In the genomic region with DNA sequence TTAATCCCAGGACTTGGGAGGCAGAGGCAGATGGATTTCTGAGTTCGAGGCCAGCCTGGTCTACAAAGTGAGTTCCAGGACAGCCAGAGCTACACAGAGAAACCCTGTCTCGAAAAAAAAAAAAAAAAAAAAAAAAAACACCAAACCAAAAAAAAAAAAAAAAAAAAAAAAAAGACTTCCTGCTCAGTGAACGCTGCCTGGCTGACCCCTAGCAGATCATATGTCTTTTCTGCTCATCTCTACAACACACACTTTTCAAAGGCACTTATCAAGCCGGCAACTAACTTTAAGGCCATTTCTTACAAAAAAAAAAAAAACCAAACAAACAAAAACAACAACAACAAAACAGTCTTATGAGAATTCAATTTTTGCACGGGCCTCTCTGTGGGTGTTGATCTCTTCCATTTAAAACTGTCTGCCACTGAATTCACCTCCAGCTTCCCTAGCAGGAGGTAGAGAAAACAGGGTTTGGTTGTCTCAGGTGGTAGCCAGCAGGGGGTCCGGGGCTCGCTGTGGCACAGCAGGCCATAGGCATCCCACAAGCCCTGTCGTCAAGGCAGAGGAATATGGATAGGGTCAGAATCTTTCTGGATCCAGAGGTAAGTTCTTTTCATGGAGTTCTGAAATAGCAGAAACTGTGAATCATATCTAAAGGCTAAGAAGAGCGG, we compare ENCODE assay signal across 8 mouse cellular contexts. TPM values are rescaled to one million over a fixed set of nuclear protein-coding genes. Genes with fewer than 3 reads are reported as not detected.
DNase-seq lines count a peak whose midpoint lies in the region; ATAC-seq lines count a peak whose summit lies in the region.

No protein-coding gene starts in this region.

- intact Hi-C loops in heart, postnatal 25 days (cut with DNase I): no loop called here
- intact Hi-C loops in gastrocnemius, postnatal 14 days (cut with DNase I; ENCODE audit: low total_unique reads): no loop called here

- no peak overlapping the region for H3K9ac ChIP-seq in heart, embryonic 11.5 days (ENCODE audit: low read depth, low read length)
- H3K9ac ChIP-seq in hindbrain, embryonic 14.5 days: peak overlapping the region; percentile 98
- peak overlapping the region; percentile 100; the same call in 1 of the 2 replicates for H3K9ac ChIP-seq in midbrain, embryonic 16.5 days (ENCODE audit: low read depth, low read length)

- 0 out of 2 replicates have a peak, but pooled peaks cover 3% of the 10 kb centered on the region for H3K4me1 ChIP-seq in heart, embryonic 11.5 days (ENCODE audit: control insufficient read depth, insufficient read depth, low read length)
- H3K4me1 ChIP-seq in hindbrain, embryonic 14.5 days (replicated peaks; ENCODE audit: control insufficient read depth, insufficient read depth, low read length): peaks cover 27% of the 10 kb centered on the region
- H3K4me1 ChIP-seq in midbrain, embryonic 16.5 days (ENCODE audit: control insufficient read depth, insufficient read depth, low read length): peaks cover 25% of the 10 kb centered on the region

- no peaks in the 10 kb centered on the region for H3K9me3 ChIP-seq in heart, embryonic 11.5 days (replicated peaks; ENCODE audit: control insufficient read depth, low read length)
- H3K9me3 ChIP-seq in hindbrain, embryonic 14.5 days (ENCODE audit: control insufficient read depth, low read length): no peaks in the 10 kb centered on the region
- no peaks in the 10 kb centered on the region for H3K9me3 ChIP-seq in midbrain, embryonic 16.5 days (replicated peaks; ENCODE audit: control insufficient read depth, low read length, poor library complexity, severe bottlenecking)

- H3K36me3 ChIP-seq in heart, embryonic 11.5 days (ENCODE audit: control insufficient read depth, insufficient read depth, low read length): no peaks in the 10 kb centered on the region
- no peaks in the 10 kb centered on the region for H3K36me3 ChIP-seq in hindbrain, embryonic 14.5 days (replicated peaks; ENCODE audit: control insufficient read depth, insufficient read depth)
- no peaks in the 10 kb centered on the region for H3K36me3 ChIP-seq in midbrain, embryonic 16.5 days (ENCODE audit: control insufficient read depth, insufficient read depth, low read length)

- whole genome bisulfite sequencing in heart, embryonic 11.5 days (ENCODE audit: insufficient replicate concordance): 17% methylated on average over 8 of the region's 9 CpGs
- WGBS in hindbrain, embryonic 14.5 days: 21% methylated on average over 8 of the region's 9 CpGs
- WGBS in midbrain, embryonic 16.5 days: 27% methylated on average over 8 of the region's 9 CpGs

- no peak for DNase-seq in heart, postnatal 25 days (ENCODE audit: low spot score)
- peak; percentile 51 for DNase-seq in embryo, embryonic 10.5 days (ENCODE audit: low spot score)
- no peak for DNase-seq in hindbrain, embryonic 14.5 days (ENCODE audit: low spot score)
- DNase-seq in layer of hippocampus, adult 8-10 months (ENCODE audit: low spot score in 2 of 2): no peak
- no peak for DNase-seq in gastrocnemius, postnatal 14 days

- H3K27me3 ChIP-seq in heart, embryonic 11.5 days (ENCODE audit: control insufficient read depth, insufficient read depth, low read length): no peaks in the 10 kb centered on the region
- no peaks in the 10 kb centered on the region for H3K27me3 ChIP-seq in hindbrain, embryonic 14.5 days (ENCODE audit: control insufficient read depth, insufficient read depth, low read length)
- no peaks in the 10 kb centered on the region for H3K27me3 ChIP-seq in midbrain, embryonic 16.5 days (ENCODE audit: control insufficient read depth, insufficient read depth, low read depth, low read length)

- H3K4me2 ChIP-seq in heart, embryonic 11.5 days: peak overlapping the region; percentile 78
- H3K4me2 ChIP-seq in hindbrain, embryonic 14.5 days (replicated peaks): peak overlapping the region; percentile 67
- H3K4me2 ChIP-seq in midbrain, embryonic 16.5 days (ENCODE audit: low read length): peak overlapping the region; percentile 77

- ATAC-seq in heart, embryonic 11.5 days (replicated peaks; ENCODE audit: insufficient number of reproducible peaks, low FRiP score, low TSS enrichment): no peak
- no peak for ATAC-seq in hindbrain, embryonic 14.5 days (ENCODE audit: low FRiP score)
- no peak for ATAC-seq in midbrain, embryonic 16.5 days
- ATAC-seq in inflammation-experienced regulatory T-cells, adult 6 months: no peak

- no peak overlapping the region for H3K27ac ChIP-seq in heart, embryonic 11.5 days (ENCODE audit: low read depth, low read length)
- H3K27ac ChIP-seq in hindbrain, embryonic 14.5 days: peak overlapping the region; percentile 99; the same call in 1 of the 2 replicates
- peak overlapping the region; percentile 100 for H3K27ac ChIP-seq in midbrain, embryonic 16.5 days (ENCODE audit: low read length)

- no peak overlapping the region for H3K4me3 ChIP-seq in heart, embryonic 11.5 days (ENCODE audit: low read depth, low read length)
- H3K4me3 ChIP-seq in hindbrain, embryonic 14.5 days (replicated peaks; ENCODE audit: low read length): peak overlapping the region; percentile 69
- peak overlapping the region; percentile 91 for H3K4me3 ChIP-seq in midbrain, embryonic 16.5 days (ENCODE audit: low read depth, low read length)

RNA-seq across cellular contexts. Expression of gene H2afy2, which starts 2.4 kb away (rescaled TPM):
- polyA plus RNA-seq in heart, embryonic 11.5 days (2014; fragmentation: Nextera tagmentation; extraction: Ambion mirVana): 57.9 and 62.0 TPM in 2 replicates
- 1 to 10 TPM; 4.6 to 5.5 TPM for total RNA-seq in heart, postnatal 25 days (2021)
- 202 and 203 TPM in 2 replicates for polyA plus RNA-seq in hindbrain, embryonic 14.5 days (2014; fragmentation: Nextera tagmentation; extraction: Ambion mirVana)
- 296 and 334 TPM in 2 replicates for polyA plus RNA-seq in midbrain, embryonic 16.5 days (2015; fragmentation: Nextera tagmentation; extraction: Ambion mirVana)
- total RNA-seq in layer of hippocampus, adult 8-10 months (2022): 10 to 100 TPM; 12.5 to 15.2 (median 13.3) TPM
- 1 to 10 TPM; 2.6 to 2.7 TPM for total RNA-seq in gastrocnemius, postnatal 14 days (2021)
- polyA plus RNA-seq in inflammation-experienced regulatory T-cells, adult 6 months (2017; shearing (Covaris generic)): not detected

Comparison
In these comparisons a context has a peak if more than half of its experiments do, and no peak if none do; other contexts are left out.
1. RNA of gene H2afy2, which starts 2.4 kb away (polyA plus RNA-seq): 296 to 334 TPM in midbrain, embryonic 16.5 days, 202 to 203 TPM in hindbrain, embryonic 14.5 days and 57.9 to 62.0 TPM in heart, embryonic 11.5 days; not detected in inflammation-experienced regulatory T-cells, adult 6 months; every median in the first group is over 10 times any median in the second.
2. Peak in every context shown above with its lines, with median percentiles within 50 percentile points of each other: H3K4me2 ChIP-seq.